Comparison of ENCODE assay signal across 8 mouse cellular contexts in the genomic region with DNA sequence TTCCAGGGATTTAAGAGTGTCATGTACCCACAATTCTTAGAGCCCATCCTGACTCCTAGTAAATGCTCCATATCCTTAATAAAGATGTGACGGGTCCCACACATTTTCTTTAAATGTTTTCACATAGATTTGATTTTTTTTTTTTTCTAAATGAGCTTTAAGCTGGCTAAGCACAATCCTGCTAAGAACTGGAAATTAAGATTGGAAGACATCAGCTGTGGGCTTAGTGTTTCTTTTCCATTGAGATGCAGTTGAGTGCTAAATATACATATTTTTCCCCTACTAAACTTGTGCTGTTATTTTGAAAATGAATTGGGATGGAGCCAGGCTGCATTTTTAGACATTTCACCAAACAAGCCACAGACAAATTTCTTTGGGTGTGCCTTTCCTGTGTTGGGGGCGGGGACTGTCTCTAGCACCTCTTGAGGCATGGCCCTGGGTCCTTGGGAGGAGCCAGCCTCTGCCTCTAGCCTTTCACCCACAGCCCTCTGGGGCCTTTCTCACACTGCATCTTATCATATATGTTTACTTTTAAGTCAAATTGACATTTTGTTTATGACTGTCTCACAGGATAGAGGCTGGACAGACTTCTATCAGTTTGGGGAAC. TPM values are rescaled to one million over a fixed set of nuclear protein-coding genes. Genes with fewer than 3 reads are reported as not detected.
A peak's percentile ranks its signal among the peaks of the same experiment; 100 is the strongest.
DNase-seq lines count a peak whose midpoint lies in the region; ATAC-seq and TF ChIP-seq lines count a peak whose summit lies in the region.

No protein-coding gene starts in this region.

- no peak overlapping the region for H3K4me2 ChIP-seq in kidney, postnatal 0 days (ENCODE audit: low read length)
- no peak overlapping the region for H3K4me2 ChIP-seq in midbrain, embryonic 11.5 days

- no peaks in the 10 kb centered on the region for H3K36me3 ChIP-seq in kidney, postnatal 0 days (ENCODE audit: insufficient read depth, low read length)
- no peaks in the 10 kb centered on the region for H3K36me3 ChIP-seq in midbrain, embryonic 11.5 days (ENCODE audit: control insufficient read depth, insufficient read depth, low read length)

- no peaks in the 10 kb centered on the region for H3K9me3 ChIP-seq in kidney, postnatal 0 days (replicated peaks; ENCODE audit: low read length)
- no peaks in the 10 kb centered on the region for H3K9me3 ChIP-seq in midbrain, embryonic 11.5 days (ENCODE audit: control insufficient read depth, low read length)

- H3K27me3 ChIP-seq in kidney, postnatal 0 days (ENCODE audit: insufficient read depth, low read length): no peaks in the 10 kb centered on the region
- H3K27me3 ChIP-seq in midbrain, embryonic 11.5 days (ENCODE audit: control insufficient read depth, insufficient read depth, low read length): no peaks in the 10 kb centered on the region

- no peak for DNase-seq in layer of hippocampus, adult 2 months (ENCODE audit: low spot score in 2 of 2)
- DNase-seq in layer of hippocampus, postnatal 14 days (ENCODE audit: low spot score in 2 of 2): no peak
- DNase-seq in kidney, postnatal 0 days (ENCODE audit: low spot score): peak; percentile 72
- no peak for DNase-seq in frontal cortex, postnatal 10 days (ENCODE audit: low spot score in 2 of 2)
- no peak for DNase-seq in midbrain, embryonic 11.5 days (ENCODE audit: low spot score, missing footprints)
- no peak for DNase-seq in right cerebral cortex, postnatal 36 days (ENCODE audit: low spot score in 2 of 2)

- H3K9ac ChIP-seq in kidney, postnatal 0 days (ENCODE audit: low read depth, low read length): no peak overlapping the region
- H3K9ac ChIP-seq in midbrain, embryonic 11.5 days (ENCODE audit: low read length): no peak overlapping the region

- no peak for TF ChIP-seq CTCF in layer of hippocampus, adult 2 months (conservative IDR thresholded peaks at IDR 0.05)
- no peak for TF ChIP-seq CTCF in kidney, postnatal 0 days (IDR thresholded peaks at IDR 0.05; ENCODE audit: low read depth)

- peaks cover 30% of the 10 kb centered on the region; the same call in 1 of the 2 replicates for H3K4me1 ChIP-seq in kidney, postnatal 0 days (replicated peaks; ENCODE audit: insufficient read depth, low read length)
- peaks cover 50% of the 10 kb centered on the region for H3K4me1 ChIP-seq in midbrain, embryonic 11.5 days (ENCODE audit: control insufficient read depth, insufficient read depth, low read length)

- peak overlapping the region; percentile 79 for H3K27ac ChIP-seq in layer of hippocampus, adult 2 months
- peak overlapping the region; percentile 60 for H3K27ac ChIP-seq in kidney, postnatal 0 days
- no peak overlapping the region for H3K27ac ChIP-seq in midbrain, embryonic 11.5 days (ENCODE audit: low read depth, low read length)

- H3K4me3 ChIP-seq in layer of hippocampus, adult 2 months: no peak overlapping the region
- H3K4me3 ChIP-seq in kidney, postnatal 0 days (replicated peaks; ENCODE audit: low read depth, low read length): no peak overlapping the region
- H3K4me3 ChIP-seq in midbrain, embryonic 11.5 days (ENCODE audit: low read depth, low read length): no peak overlapping the region

- ATAC-seq in erythroblast, adult 5-6 weeks (replicated peaks; ENCODE audit: low FRiP score, poor library complexity, severe bottlenecking): peak; percentile 76
- no peak for ATAC-seq in kidney, postnatal 0 days (replicated peaks; ENCODE audit: low FRiP score, low read depth)
- peak; percentile 91 for ATAC-seq in megakaryocyte-erythroid progenitor cell, adult 5-6 weeks (replicated peaks; ENCODE audit: low FRiP score, low TSS enrichment, poor library complexity, severe bottlenecking)
- ATAC-seq in midbrain, embryonic 11.5 days (ENCODE audit: low FRiP score): no peak

- 49% methylated on average over 2 of the region's 2 CpGs for WGBS in kidney, postnatal 0 days
- 76% methylated on average over 2 of the region's 2 CpGs for WGBS in midbrain, embryonic 11.5 days

RNA-seq across cellular contexts. Expression of a gene that starts 36.6 kb away (rescaled TPM):
- 10 to 100 TPM; 30.5 to 35.2 TPM for total RNA-seq in layer of hippocampus, adult 2 months (2021)
- 10 to 100 TPM; 42.1 to 46.9 TPM for total RNA-seq in layer of hippocampus, postnatal 14 days (2021)
- total RNA-seq in erythroblast, adult 5-6 weeks (2015; ENCODE audit: low replicate concordance): 4.4 and 5.0 TPM in 2 replicates
- 6.7 and 9.9 TPM in 2 replicates for total RNA-seq in erythroblast, adult 5-6 weeks (2017; ENCODE audit: low replicate concordance)
- 48.5 and 52.3 TPM in 2 replicates for polyA plus RNA-seq in kidney, postnatal 0 days (2015; fragmentation: Nextera tagmentation; extraction: Ambion mirVana)
- 13.7 and 14.7 TPM in 2 replicates for total RNA-seq in megakaryocyte-erythroid progenitor cell, adult 5-6 weeks (2014; fragmentation: Nextera tagmentation)
- total RNA-seq in megakaryocyte-erythroid progenitor cell, adult 5-6 weeks (2017): 10.7 and 13.7 TPM in 2 replicates
- 54.6 and 60.4 TPM in 2 replicates for polyA plus RNA-seq in midbrain, embryonic 11.5 days (2014; fragmentation: Nextera tagmentation; extraction: Ambion mirVana)

Comparison
In these comparisons a context has a peak if more than half of its experiments do, and no peak if none do; other contexts are left out.
1. ATAC-seq: peak in erythroblast, adult 5-6 weeks (single experiment) and megakaryocyte-erythroid progenitor cell, adult 5-6 weeks (single experiment); none in kidney, postnatal 0 days (single experiment) and midbrain, embryonic 11.5 days (single experiment).